Mouse (Mus musculus) stomach, embryonic 14.5 days (tissue): Measurements from ENCODE around the gene Cdk9. TPM values are rescaled to one million over a fixed set of nuclear protein-coding genes. Genes with fewer than 3 reads are reported as not detected.

ENCODE experiments used
- ATAC-seq: fragments of 200-750 bp; cut with Nextera tagmentation; 2 replicates; pipeline ENCODE4 v1.8.0; 2017; ENCODE audit warnings: low read depth, moderate TSS enrichment; ENCODE audit not compliant: insufficient number of reproducible peaks, insufficient read depth, low FRiP score
- H3K27ac ChIP-seq: fragments of 300-500 bp; sonication (generic); 2 replicates; pipeline ENCODE4 v1.5.1; 2014; ENCODE audit warnings: mild to moderate bottlenecking, low read length, moderate library complexity, mixed read lengths
- H3K27me3 ChIP-seq: fragments of 300-500 bp; sonication (generic); 2 replicates; pipeline ENCODE4 v1.6.1; 2014; ENCODE audit warnings: low read length, control low read depth, mixed read lengths; ENCODE audit not compliant: control insufficient read depth, insufficient read depth
- H3K36me3 ChIP-seq: fragments of 300-500 bp; sonication (generic); 2 replicates; pipeline ENCODE4 v1.6.1; 2014; ENCODE audit warnings: mild to moderate bottlenecking, control low read depth, low read length, moderate library complexity, mixed read lengths; ENCODE audit not compliant: control insufficient read depth, insufficient read depth
- H3K4me1 ChIP-seq: fragments of 300-500 bp; sonication (generic); 2 replicates; pipeline ENCODE4 v1.6.1; 2014; ENCODE audit warnings: low read length, control low read depth, mixed read lengths; ENCODE audit not compliant: control insufficient read depth, insufficient read depth
- H3K4me2 ChIP-seq: fragments of 300-500 bp; sonication (generic); replicated peaks from 2 replicates; pipeline ENCODE4 v1.6.1; 2014; ENCODE audit warnings: low read depth, low read length, control low read depth
- H3K4me3 ChIP-seq: fragments of 300-500 bp; sonication (generic); 2 replicates; pipeline ENCODE4 v1.5.1; 2014; ENCODE audit warnings: low read depth, low read length, control low read depth
- H3K9ac ChIP-seq: fragments of 300-500 bp; sonication (generic); replicated peaks from 2 replicates; pipeline ENCODE4 v1.6.1; 2014; ENCODE audit warnings: low read depth, mild to moderate bottlenecking, control low read depth, low read length, moderate library complexity, mixed read lengths
- H3K9me3 ChIP-seq: fragments of 300-500 bp; sonication (generic); 2 replicates; pipeline ENCODE4 v1.6.1; 2016; ENCODE audit warnings: low read depth, low read length, control low read depth; ENCODE audit not compliant: control insufficient read depth
- WGBS: fragments of 180-500 bp; shearing (Covaris S2); extraction: QIAGEN DNeasy Blood & Tissue Kit; methylation state at CpG from one replicate; pipeline ENCODE4 v1.1.7; 2014; 5-methylcytosine and 5-hydroxymethylcytosine counted together
- polyA plus RNA-seq: library from polyadenylated mRNA; unstranded; fragments of >200 nt; fragmentation: Nextera tagmentation; extraction: Ambion mirVana; gene quantifications from 2 replicates; pipeline ENCODE4 v1.2.1, GENCODE M21; 2014

Gene Cdk9
- polyA plus RNA-seq, 1 experiment from 2014 or later = 78.6 TPM

DNA sequence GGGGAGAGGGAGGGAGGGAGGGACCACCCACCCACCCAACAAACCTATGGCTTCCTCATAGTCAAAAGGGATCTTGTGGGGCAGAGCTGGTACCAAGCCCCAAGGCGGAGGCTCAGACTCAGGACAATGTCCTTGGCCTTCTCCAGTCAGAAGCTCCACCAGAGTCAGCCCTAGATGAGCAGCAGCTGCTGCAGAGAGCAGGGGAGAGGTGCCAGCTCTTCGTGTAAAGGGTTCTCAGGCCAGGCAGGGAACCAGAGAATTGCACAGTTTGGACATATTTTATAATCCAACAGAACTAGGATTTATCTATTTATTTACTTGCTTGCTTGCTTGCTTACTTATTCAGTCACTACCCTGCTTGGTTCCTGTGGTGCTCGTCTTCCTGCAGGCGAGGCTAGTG lies 26.4 kb upstream of the Cdk9 start:
- Histone ChIP-seq H3K9me3 (no peaks in the 10 kb centered on the region), H3K27me3 (0 out of 2 replicates have a peak, but pooled peaks cover 14% of the 10 kb centered on the region), H3K4me2 (no peak overlapping the region), H3K27ac (no peak overlapping the region), H3K4me1 (peaks cover 25% of the 10 kb centered on the region), H3K36me3 (no peaks in the 10 kb centered on the region; the same call in 1 of the 2 replicates), H3K4me3 (no peak overlapping the region), H3K9ac (no peak overlapping the region)
- 69% methylated on average over 4 of the region's 4 CpGs for WGBS
- ATAC-seq = no peak

DNA sequence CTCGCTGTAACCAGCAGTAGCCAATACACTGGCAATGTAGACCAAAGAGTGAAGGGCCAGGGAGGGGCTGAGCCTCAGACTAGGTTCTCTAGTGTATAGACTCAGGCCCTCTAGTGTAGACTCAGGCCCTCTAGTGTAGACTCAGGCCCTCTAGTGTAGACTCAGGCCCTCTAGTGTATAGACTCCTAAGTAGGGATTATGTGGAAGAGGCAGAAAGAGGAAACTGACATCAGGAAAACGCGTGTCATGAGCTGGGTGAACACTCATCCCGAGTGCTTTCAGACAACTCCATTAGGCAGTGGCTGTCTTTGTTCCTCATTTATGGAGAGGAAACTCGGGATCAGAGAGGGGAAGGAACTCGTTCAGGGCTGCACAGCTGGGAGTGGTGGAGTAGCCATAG lies 24.1 kb upstream of the Cdk9 start:
- Histone ChIP-seq H3K27ac (no peak overlapping the region), H3K9ac (no peak overlapping the region), H3K4me1 (peaks cover 28% of the 10 kb centered on the region), H3K36me3 (no peaks in the 10 kb centered on the region; the same call in 1 of the 2 replicates), H3K4me3 (no peak overlapping the region), H3K27me3 (0 out of 2 replicates have a peak, but pooled peaks cover 7% of the 10 kb centered on the region), H3K4me2 (no peak overlapping the region), H3K9me3 (no peaks in the 10 kb centered on the region)
- 64% methylated on average over 6 of the region's 6 CpGs for WGBS
- no peak for ATAC-seq

DNA sequence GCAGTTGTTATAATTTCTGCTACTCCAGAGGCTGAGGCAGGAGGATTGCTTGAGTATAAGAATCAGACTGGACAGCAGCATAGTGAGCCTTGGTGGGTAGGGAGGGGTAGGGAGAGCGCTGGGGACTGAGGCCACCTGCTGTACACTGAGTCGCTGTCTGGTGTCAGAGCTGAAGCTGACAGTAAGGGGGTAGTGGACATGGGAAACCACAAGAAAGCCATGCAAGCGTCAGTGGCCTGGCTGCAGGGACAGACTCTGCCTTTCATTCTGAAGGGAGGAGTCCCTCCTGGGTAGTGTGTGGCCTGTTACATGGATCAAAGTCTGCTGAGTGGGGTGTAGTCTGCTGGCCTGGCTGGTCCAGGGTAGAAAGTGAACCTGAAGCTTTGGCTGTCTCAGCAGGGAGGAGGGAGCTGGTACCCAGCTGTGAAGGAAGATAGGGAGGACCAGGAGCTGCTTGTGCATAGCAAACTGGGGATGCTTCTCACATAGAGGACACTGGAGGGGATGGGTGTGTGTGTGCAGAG lies 23.5 kb upstream of the Cdk9 start:
- Histone ChIP-seq H3K4me3 (no peak overlapping the region), H3K27me3 (0 out of 2 replicates have a peak, but pooled peaks cover under 1% of the 10 kb centered on the region), H3K36me3 (no peaks in the 10 kb centered on the region; the same call in 1 of the 2 replicates), H3K9me3 (no peaks in the 10 kb centered on the region), H3K4me1 (peaks cover 27% of the 10 kb centered on the region), H3K9ac (no peak overlapping the region), H3K27ac (peak overlapping the region; percentile 11; the same call in 1 of the 2 replicates), H3K4me2 (no peak overlapping the region)
- no peak for ATAC-seq
- 51% methylated on average over 3 of the region's 3 CpGs for WGBS

DNA sequence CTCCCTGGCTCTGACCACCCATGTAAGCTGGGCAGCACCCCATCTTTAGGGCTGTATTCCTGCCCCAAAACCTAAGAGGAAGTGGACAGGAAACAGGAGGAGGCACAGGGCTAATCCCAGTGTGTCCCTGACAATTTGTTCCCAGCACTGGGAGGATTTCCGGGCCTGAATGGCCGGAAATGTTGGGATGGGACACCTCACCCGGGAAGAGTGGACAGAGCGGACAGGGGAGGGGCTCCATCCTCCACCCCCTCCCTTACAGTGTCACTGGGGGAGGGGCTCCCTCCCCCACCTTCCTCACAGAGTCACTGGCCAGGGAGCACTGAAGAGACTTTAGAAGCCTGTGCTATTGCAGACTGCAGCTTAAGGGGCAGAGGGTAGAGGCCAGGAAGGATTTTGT lies 22.1 kb upstream of the Cdk9 start:
- no peak for ATAC-seq
- Histone ChIP-seq H3K4me3 (no peak overlapping the region), H3K4me2 (no peak overlapping the region), H3K27me3 (no peaks in the 10 kb centered on the region), H3K4me1 (peaks cover 35% of the 10 kb centered on the region), H3K27ac (peak overlapping the region; percentile 63; the same call in 1 of the 2 replicates), H3K9me3 (no peaks in the 10 kb centered on the region), H3K9ac (no peak overlapping the region), H3K36me3 (no peaks in the 10 kb centered on the region; the same call in 1 of the 2 replicates)
- WGBS = 51% methylated on average over 4 of the region's 4 CpGs

DNA sequence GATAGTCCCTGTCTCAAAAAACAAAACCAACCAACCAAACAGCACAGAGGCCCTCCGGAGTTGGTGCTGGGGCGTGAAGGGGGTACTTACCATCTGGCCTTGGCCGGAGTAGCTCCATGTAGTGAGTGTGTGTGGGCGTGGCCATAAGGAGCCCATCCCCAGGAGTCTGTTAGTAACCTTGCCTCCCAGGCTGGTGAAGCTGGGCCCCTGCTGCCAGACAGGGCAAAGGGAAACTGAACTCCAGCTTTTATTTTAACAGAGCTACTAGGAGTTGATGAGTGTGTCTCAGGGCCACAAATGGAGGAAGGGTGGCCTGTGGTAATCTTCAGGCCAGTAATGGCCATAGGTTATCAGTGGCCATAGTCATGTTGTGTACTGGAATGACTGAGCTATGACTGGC lies 21.6 kb upstream of the Cdk9 start:
- Histone ChIP-seq H3K9me3 (no peaks in the 10 kb centered on the region), H3K4me3 (no peak overlapping the region), H3K27ac (peak overlapping the region; percentile 63; the same call in 1 of the 2 replicates), H3K4me2 (no peak overlapping the region), H3K27me3 (no peaks in the 10 kb centered on the region), H3K9ac (no peak overlapping the region), H3K36me3 (no peaks in the 10 kb centered on the region; the same call in 1 of the 2 replicates), H3K4me1 (peaks cover 35% of the 10 kb centered on the region)
- no peak for ATAC-seq
- WGBS = 40% methylated on average over 4 of the region's 4 CpGs

DNA sequence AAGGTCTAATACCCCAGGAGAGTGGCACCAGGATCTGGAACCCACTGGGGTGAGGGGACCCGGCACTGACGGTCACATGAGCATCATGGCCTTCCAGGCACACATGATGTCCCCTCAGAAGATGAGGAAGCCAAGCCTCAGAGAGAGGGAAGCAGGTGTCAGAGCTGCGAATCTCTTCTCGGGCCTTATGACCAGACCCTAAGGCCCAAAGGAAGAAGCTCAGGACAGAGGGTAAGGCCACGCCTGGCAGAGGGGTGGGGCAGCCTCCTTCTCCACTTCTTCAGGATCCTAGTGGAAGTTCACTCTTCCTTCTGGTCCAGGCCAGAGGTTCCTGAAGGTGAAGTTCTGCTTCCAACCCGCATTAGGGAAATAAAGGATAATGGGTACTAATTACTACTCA lies 19.8 kb upstream of the Cdk9 start:
- no peak overlapping the region for H3K9ac ChIP-seq
- no peak for ATAC-seq
- peaks cover 38% of the 10 kb centered on the region for H3K4me1 ChIP-seq
- no peaks in the 10 kb centered on the region for H3K9me3 ChIP-seq
- WGBS = 79% methylated on average over 6 of the region's 6 CpGs
- no peaks in the 10 kb centered on the region; the same call in 1 of the 2 replicates for H3K36me3 ChIP-seq
- no peaks in the 10 kb centered on the region for H3K27me3 ChIP-seq
- no peak overlapping the region for H3K4me2 ChIP-seq
- no peak overlapping the region for H3K4me3 ChIP-seq
- H3K27ac ChIP-seq = no peak overlapping the region

DNA sequence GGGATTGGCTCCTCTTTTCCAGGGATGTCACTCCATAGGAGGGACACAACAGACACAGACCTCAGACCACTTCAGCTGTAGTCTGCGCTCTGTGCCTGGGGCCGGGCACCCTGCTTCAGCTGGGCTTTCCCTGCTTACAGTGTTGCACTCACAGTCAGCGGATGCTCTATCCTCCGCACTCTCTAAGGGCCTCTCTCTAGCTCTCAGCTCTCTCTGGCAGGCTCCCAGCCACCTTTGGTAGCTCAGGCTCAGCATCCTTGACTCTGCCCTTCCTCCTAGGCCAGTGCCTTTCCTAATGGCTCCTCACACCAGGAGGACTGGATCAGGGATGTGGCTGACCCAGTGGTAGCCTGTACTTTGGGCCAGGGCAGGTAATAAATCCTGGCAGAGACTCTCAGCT lies 19.0 kb upstream of the Cdk9 start:
- no peak overlapping the region for H3K4me3 ChIP-seq
- H3K9me3 ChIP-seq = no peaks in the 10 kb centered on the region
- peaks cover 38% of the 10 kb centered on the region for H3K4me1 ChIP-seq
- no peaks in the 10 kb centered on the region; the same call in 1 of the 2 replicates for H3K36me3 ChIP-seq
- no peak overlapping the region for H3K9ac ChIP-seq
- H3K27me3 ChIP-seq = no peaks in the 10 kb centered on the region
- no peak for ATAC-seq
- H3K4me2 ChIP-seq = 0 out of 2 replicates have a peak overlapping the region, but pooled peaks have one; percentile 13
- peak overlapping the region; percentile 83 for H3K27ac ChIP-seq
- 50% methylated on average over 4 of the region's 4 CpGs for WGBS

DNA sequence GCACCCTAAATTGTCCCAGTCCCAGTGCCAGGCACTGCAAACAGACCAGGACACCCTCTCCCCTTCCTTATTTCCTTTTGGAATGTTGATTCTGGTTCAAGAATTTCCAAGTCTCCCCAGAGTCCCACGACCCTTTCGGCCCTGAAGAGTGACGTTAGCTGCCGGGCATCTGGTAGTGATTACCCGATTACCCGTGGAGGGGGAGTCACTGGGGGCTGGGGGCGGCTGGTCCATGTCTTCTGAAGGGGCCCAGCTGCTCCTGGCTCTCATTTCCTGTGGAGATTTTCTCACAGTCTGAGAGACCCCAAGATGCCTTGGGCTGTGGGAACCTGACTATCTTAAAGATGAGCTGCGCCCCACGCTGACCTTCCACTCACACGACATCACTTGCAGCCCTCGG lies 18.0 kb upstream of the Cdk9 start:
- Histone ChIP-seq H3K4me1 (peaks cover 35% of the 10 kb centered on the region), H3K4me3 (no peak overlapping the region)
- WGBS = 22% methylated on average over 11 of the region's 11 CpGs

DNA sequence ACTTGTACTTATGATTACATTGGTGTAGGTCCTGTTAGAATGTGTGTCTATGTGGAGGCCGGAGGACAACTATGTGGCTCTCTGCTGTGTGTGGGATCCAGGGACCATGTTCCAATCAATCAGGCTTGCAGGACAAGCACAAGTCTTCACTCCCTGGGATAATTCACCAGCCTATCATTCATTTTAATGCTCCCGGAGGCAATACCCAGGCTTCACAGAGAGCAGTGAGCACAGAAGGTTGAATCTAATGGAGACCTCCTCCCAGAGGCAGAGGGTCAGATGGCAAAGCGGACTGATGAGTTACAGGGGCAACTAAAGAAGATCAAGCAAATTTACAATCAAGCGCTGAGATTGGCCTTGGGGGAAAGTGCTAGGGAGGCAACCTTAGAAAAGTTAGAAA lies 16.7 kb upstream of the Cdk9 start:
- Histone ChIP-seq H3K9ac (no peak overlapping the region), H3K9me3 (no peaks in the 10 kb centered on the region), H3K4me1 (peaks cover 28% of the 10 kb centered on the region), H3K4me2 (peak overlapping the region; percentile 51), H3K36me3 (no peaks in the 10 kb centered on the region; the same call in 1 of the 2 replicates), H3K27ac (peak overlapping the region; percentile 58; the same call in 1 of the 2 replicates), H3K27me3 (no peaks in the 10 kb centered on the region), H3K4me3 (peak overlapping the region; percentile 8; the same call in 1 of the 2 replicates)
- WGBS = 70% methylated on average over 4 of the region's 4 CpGs
- ATAC-seq = no peak

More for the DNA sequence above, 18.0 kb upstream of the Cdk9 start:
- Histone ChIP-seq H3K36me3 (no peaks in the 10 kb centered on the region; the same call in 1 of the 2 replicates), H3K9ac (no peak overlapping the region), H3K27ac (peak overlapping the region; percentile 83), H3K27me3 (no peaks in the 10 kb centered on the region), H3K9me3 (no peaks in the 10 kb centered on the region), H3K4me2 (peak overlapping the region; percentile 51)
- no peak for ATAC-seq
